Mouse (Mus musculus): ENCODE data around the gene Rimbp2. TPM values are rescaled to one million over a fixed set of nuclear protein-coding genes. Genes with fewer than 3 reads are reported as not detected.

The Rimbp2 gene
- polyA plus RNA-seq, 1 experiment from 2014 or later, result 4.1 TPM

Other genes with a start within 250 kb of the Rimbp2 start
- gene Stx2, start 55.1 kb upstream of the Rimbp2 start, polyA plus RNA-seq (2015; fragmentation: Nextera tagmentation; extraction: Ambion mirVana), result 15.3 and 18.0 TPM in 2 replicates
- gene Ran, start 66.6 kb upstream of the Rimbp2 start, polyA plus RNA-seq (2015; fragmentation: Nextera tagmentation; extraction: Ambion mirVana), result 436 and 440 TPM in 2 replicates
- 0.22 and 0.37 TPM in 2 replicates for gene Adgrd1, start 143.3 kb upstream of the Rimbp2 start, polyA plus RNA-seq (2015; fragmentation: Nextera tagmentation; extraction: Ambion mirVana)